9 mouse cellular contexts compared by ENCODE assay signal in the genomic region with DNA sequence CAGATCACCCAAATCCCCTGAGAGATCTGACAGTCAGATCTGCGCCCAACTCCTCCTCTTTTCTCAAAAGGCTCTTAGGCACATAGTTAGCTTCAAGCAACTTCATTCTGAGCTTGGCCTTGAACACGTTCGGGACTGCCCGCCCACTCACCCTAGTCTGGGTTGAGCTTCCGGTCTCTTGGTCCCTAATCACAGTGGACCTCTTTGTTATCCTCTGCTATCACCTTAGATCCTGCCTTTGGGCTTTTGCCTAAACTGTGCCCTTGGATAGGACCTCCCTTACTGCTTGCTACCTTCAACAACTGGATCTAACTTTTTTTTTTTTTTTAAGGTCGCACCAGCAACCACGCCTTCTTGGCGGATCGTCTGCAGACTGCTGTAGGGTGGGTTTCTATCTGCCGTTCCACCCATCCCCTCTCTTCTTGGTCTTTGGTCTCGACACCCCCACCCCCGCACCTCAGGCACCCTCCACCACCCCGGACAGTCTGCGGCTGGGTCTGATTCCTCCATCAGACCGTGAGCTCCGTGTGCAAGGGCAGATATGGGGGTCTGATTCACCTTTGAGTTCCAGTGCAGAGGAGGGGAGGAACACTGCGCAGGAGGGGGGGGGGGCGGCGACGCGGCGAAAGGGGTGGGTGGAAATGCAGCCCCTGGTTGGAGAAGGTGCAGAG. TPM values are rescaled to one million over a fixed set of nuclear protein-coding genes. Genes with fewer than 3 reads are reported as not detected.
DNase-seq lines count a peak whose midpoint lies in the region; ATAC-seq and TF ChIP-seq lines count a peak whose summit lies in the region.
"Had no signal": no experiment of that assay in that cellular context is flagged by ENCODE, and none has a peak within 500 bp of the region (broad histone marks: within the 10 kb centered on the region; RNA-seq: fewer than 3 reads in every experiment).

No protein-coding gene starts in this region.

- H3K9me3 ChIP-seq in ES-E14 (ENCODE audit: control insufficient read depth, insufficient read depth, low read depth, low read length), result no peaks in the 10 kb centered on the region
- H3K9me3 ChIP-seq in embryonic facial prominence, embryonic 11.5 days (replicated peaks; ENCODE audit: control insufficient read depth, low read length), result no peaks in the 10 kb centered on the region
- H3K9me3 ChIP-seq in heart, embryonic 16.5 days (replicated peaks; ENCODE audit: control insufficient read depth, low read length), result no peaks in the 10 kb centered on the region

- peaks cover 0 to 15% of the 10 kb centered on the region in 2 experiments for H3K4me1 ChIP-seq in ES-E14 (ENCODE audit: control insufficient read depth in 2 of 2, insufficient read depth in 2 of 2, low read length in 2 of 2, poor library complexity in 1 of 2)
- peaks cover 1% of the 10 kb centered on the region for H3K4me1 ChIP-seq in embryonic facial prominence, embryonic 11.5 days (ENCODE audit: control insufficient read depth, insufficient read depth, low read length)
- peaks cover 19% of the 10 kb centered on the region for H3K4me1 ChIP-seq in heart, embryonic 16.5 days (ENCODE audit: control insufficient read depth, insufficient read depth, low read length)

- H3K4me2 ChIP-seq in embryonic facial prominence, embryonic 11.5 days (ENCODE audit: low read depth, low read length), result peak overlapping the region; percentile 69
- H3K4me2 ChIP-seq in heart, embryonic 16.5 days (ENCODE audit: low read depth, low read length), result peak overlapping the region; percentile 82

- peak; percentile 30 for ATAC-seq in embryonic facial prominence, embryonic 11.5 days (replicated peaks; ENCODE audit: insufficient number of reproducible peaks, low FRiP score, low TSS enrichment, low read depth)
- peak; percentile 24 for ATAC-seq in heart, embryonic 16.5 days (replicated peaks; ENCODE audit: extremely low read depth, insufficient read depth, low FRiP score)

- peak overlapping the region; percentile 99 for H3K27ac ChIP-seq in ES-E14 (ENCODE audit: insufficient read depth, low read depth, low read length, poor library complexity, severe bottlenecking)
- peak overlapping the region; percentile 100 for H3K27ac ChIP-seq in embryonic facial prominence, embryonic 11.5 days (replicated peaks; ENCODE audit: low read depth, low read length)
- H3K27ac ChIP-seq in heart, embryonic 16.5 days (ENCODE audit: low read length), result peak overlapping the region; percentile 99

- peak; percentile 34 for DNase-seq in ES-E14 (ENCODE audit: low read depth, low spot score)
- peak; percentile 67 for DNase-seq in adrenal gland, adult 8-10 months
- DNase-seq in embryonic facial prominence, embryonic 11.5 days (ENCODE audit: low spot score), result peak; percentile 66
- peak; percentile 68 for DNase-seq in kidney, postnatal 10 days
- peak; percentile 57 to 62 for DNase-seq in lung, postnatal 4 days
- DNase-seq in right cerebral cortex, postnatal 14 days, result peak; percentile 17
- DNase-seq in spleen, adult 12 weeks (ENCODE audit: low spot score), result no peak

- WGBS in embryonic facial prominence, embryonic 11.5 days, result under 1% methylated on average over 19 of the region's 22 CpGs
- 2% methylated on average over 19 of the region's 22 CpGs for WGBS in heart, embryonic 16.5 days

- in situ Hi-C loops in ES-E14 (cut with MboI; ENCODE audit: low sequenced_read_pairs in 2 of 2, unreplicated experiment in 2 of 2), result no loop called here

- H3K27me3 ChIP-seq in embryonic facial prominence, embryonic 11.5 days (ENCODE audit: control insufficient read depth, insufficient read depth, low read length), result no peaks in the 10 kb centered on the region
- no peaks in the 10 kb centered on the region for H3K27me3 ChIP-seq in heart, embryonic 16.5 days (ENCODE audit: control insufficient read depth, insufficient read depth, low read length)

- H3K9ac ChIP-seq in ES-E14 (ENCODE audit: insufficient read depth, low read depth, low read length, poor library complexity, severe bottlenecking), result peak overlapping the region; percentile 95
- peak overlapping the region; percentile 88 for H3K9ac ChIP-seq in embryonic facial prominence, embryonic 11.5 days (replicated peaks; ENCODE audit: low read length)
- H3K9ac ChIP-seq in heart, embryonic 16.5 days (ENCODE audit: low read length), result peak overlapping the region; percentile 95

- H3K36me3 ChIP-seq in ES-E14 (ENCODE audit: control insufficient read depth, insufficient read depth, low read length, poor library complexity, severe bottlenecking), result no peaks in the 10 kb centered on the region; the same call in 1 of the 2 replicates
- H3K36me3 ChIP-seq in embryonic facial prominence, embryonic 11.5 days (replicated peaks; ENCODE audit: control insufficient read depth, insufficient read depth, low read depth, low read length), result no peaks in the 10 kb centered on the region
- H3K36me3 ChIP-seq in heart, embryonic 16.5 days (ENCODE audit: control insufficient read depth, insufficient read depth), result no peaks in the 10 kb centered on the region

- H3K4me3 ChIP-seq in ES-E14 (ENCODE audit: insufficient read depth in 1 of 2, low read depth in 1 of 2, low read length in 2 of 2, poor library complexity in 1 of 2, severe bottlenecking in 1 of 2), result peak overlapping the region; percentile 87 to 93
- H3K4me3 ChIP-seq in embryonic facial prominence, embryonic 11.5 days (ENCODE audit: low read depth, low read length), result peak overlapping the region; percentile 86
- H3K4me3 ChIP-seq in heart, embryonic 16.5 days (ENCODE audit: low read length), result peak overlapping the region; percentile 88

TF ChIP-seq in ES-E14, 5 proteins besides CTCF, POLR2A, EP300 and RAD21:
- TF ChIP-seq ZNF384 (IDR thresholded peaks at IDR 0.05; ENCODE audit: low read depth, low read length) (peak; percentile 92), ZC3H11A (IDR thresholded peaks at IDR 0.05; ENCODE audit: borderline replicate concordance, low read depth, low read length) (no peak)

RNA-seq across cellular contexts. Expression of gene Spaca6, which starts 0.9 kb away (rescaled TPM):
- total RNA-seq in ES-E14 (2012; rRNA removed), result 12.7 and 16.6 TPM in 2 replicates
- 100 to 1,000 TPM in 2 of 4 experiments, 10 to 100 TPM in 2; 43.9 to 173 (median 91.6) TPM for total RNA-seq in adrenal gland, adult 8-10 months (2022)
- 13.7 and 18.5 TPM in 2 replicates for polyA plus RNA-seq in embryonic facial prominence, embryonic 11.5 days (2014; fragmentation: Nextera tagmentation; extraction: Ambion mirVana)
- 17.4 and 23.6 TPM in 2 replicates for polyA plus RNA-seq in heart, embryonic 16.5 days (2015; fragmentation: Nextera tagmentation; extraction: Ambion mirVana)

RNA-seq across cellular contexts. Expression of gene Has1, which starts 28.9 kb away (rescaled TPM):
- 0.22 and 0.37 TPM in 2 replicates for total RNA-seq in ES-E14 (2012; rRNA removed)
- total RNA-seq in adrenal gland, adult 8-10 months (2022), result under 1 TPM in 2 of 4 experiments, not detected in 2; 0.23 to 0.24 TPM
- polyA plus RNA-seq in embryonic facial prominence, embryonic 11.5 days (2014; fragmentation: Nextera tagmentation; extraction: Ambion mirVana), result 0.70 and 0.74 TPM in 2 replicates
- polyA plus RNA-seq in heart, embryonic 16.5 days (2015; fragmentation: Nextera tagmentation; extraction: Ambion mirVana), result 0.98 and 1.2 TPM in 2 replicates

RNA-seq across cellular contexts. Expression of gene Fpr1, which starts 57.7 kb away (rescaled TPM):
- total RNA-seq in ES-E14 (2012; rRNA removed), result not detected in 2 replicates
- total RNA-seq in adrenal gland, adult 8-10 months (2022), result under 1 TPM in 1 of 4 experiments, not detected in 3; 0.17 TPM
- 0.15 TPM in 1 of 2 replicates, not detected in the other for polyA plus RNA-seq in embryonic facial prominence, embryonic 11.5 days (2014; fragmentation: Nextera tagmentation; extraction: Ambion mirVana)
- 0.21 and 0.40 TPM in 2 replicates for polyA plus RNA-seq in heart, embryonic 16.5 days (2015; fragmentation: Nextera tagmentation; extraction: Ambion mirVana)
- total RNA-seq: left cerebral cortex, adult 18-20 months had no signal
